Mouse (Mus musculus): ENCODE data around the gene Nat10.

The Nat10 gene

GRCm38 (mm10) chr2:103760906-103761716, at the start of gene Nat10:
Gene Nat10, minus strand, starts transcription at chr2:103761270.
- peak; percentile 95 for DNase-seq (ENCODE audit: low read depth, low spot score)

GRCm38 (mm10) chr2:103810412-103810811, 49.3 kb upstream of the Nat10 start:
- DNase-seq (ENCODE audit: low read depth, low spot score): peak; percentile 67

GRCm38 (mm10) chr2:103808466-103808865, 47.4 kb upstream of the Nat10 start:
- no peak for DNase-seq (ENCODE audit: low read depth, low spot score)

GRCm38 (mm10) chr2:103803770-103804530, 42.9 kb upstream of the Nat10 start:
- DNase-seq (ENCODE audit: low read depth, low spot score): no peak

- DNase-seq (ENCODE audit: low read depth, low spot score): no peak
Observed at GRCm38 (mm10) chr2:103802422-103802821, 41.4 kb upstream of the Nat10 start.

- peak; percentile 68 for DNase-seq (ENCODE audit: low read depth, low spot score)
Observed at GRCm38 (mm10) chr2:103797491-103798009, 36.5 kb upstream of the Nat10 start, which contains the start of gene Caprin1. Gene Caprin1, minus strand, starts transcription at chr2:103797649.

- no peak for DNase-seq (ENCODE audit: low read depth, low spot score)
Observed at GRCm38 (mm10) chr2:103796861-103797466, 35.9 kb upstream of the Nat10 start.

GRCm38 (mm10) chr2:103796211-103796860, 35.3 kb upstream of the Nat10 start:
- DNase-seq (ENCODE audit: low read depth, low spot score): no peak

GRCm38 (mm10) chr2:103795843-103796210, 34.8 kb upstream of the Nat10 start:
- DNase-seq (ENCODE audit: low read depth, low spot score): no peak

GRCm38 (mm10) chr2:103792009-103792408, 30.9 kb upstream of the Nat10 start:
- DNase-seq (ENCODE audit: low read depth, low spot score): no peak

GRCm38 (mm10) chr2:103785735-103786134, 24.7 kb upstream of the Nat10 start:
- DNase-seq (ENCODE audit: low read depth, low spot score): no peak

GRCm38 (mm10) chr2:103784621-103785020, 23.6 kb upstream of the Nat10 start:
- DNase-seq (ENCODE audit: low read depth, low spot score): peak; percentile 26

GRCm38 (mm10) chr2:103762492-103762891, 1.4 kb upstream of the Nat10 start:
- DNase-seq (ENCODE audit: low read depth, low spot score): no peak

GRCm38 (mm10) chr2:103761993-103762392, 923 bp upstream of the Nat10 start:
- no peak for DNase-seq (ENCODE audit: low read depth, low spot score)

- DNase-seq (ENCODE audit: low read depth, low spot score): no peak
Observed at GRCm38 (mm10) chr2:103760421-103760820, 649 bp downstream of the Nat10 start.

- no peak for DNase-seq (ENCODE audit: low read depth, low spot score)
Observed at GRCm38 (mm10) chr2:103755458-103756085, 5.5 kb downstream of the Nat10 start.

GRCm38 (mm10) chr2:103754614-103755013, 6.5 kb downstream of the Nat10 start:
- DNase-seq (ENCODE audit: low read depth, low spot score): no peak

GRCm38 (mm10) chr2:103751771-103752170, 9.3 kb downstream of the Nat10 start:
- DNase-seq (ENCODE audit: low read depth, low spot score): no peak

- no peak for DNase-seq (ENCODE audit: low read depth, low spot score)
Observed at GRCm38 (mm10) chr2:103749091-103749490, 12.0 kb downstream of the Nat10 start.

- no peak for DNase-seq (ENCODE audit: low read depth, low spot score)
Observed at GRCm38 (mm10) chr2:103747891-103748290, 13.2 kb downstream of the Nat10 start.

- DNase-seq (ENCODE audit: low read depth, low spot score): no peak
Observed at GRCm38 (mm10) chr2:103746761-103747160, 14.3 kb downstream of the Nat10 start.

All from WW6 (cell line).